Mouse (Mus musculus) brain, embryonic 18.5 days (tissue): ENCODE data around the gene Apobec3.

ENCODE experiments used
- DNase-seq: peaks from one replicate; pipeline ENCODE4 v3.0.0-alpha.2; 2012; ENCODE audit warnings: low read depth, low spot score

Gene Apobec3

DNA sequence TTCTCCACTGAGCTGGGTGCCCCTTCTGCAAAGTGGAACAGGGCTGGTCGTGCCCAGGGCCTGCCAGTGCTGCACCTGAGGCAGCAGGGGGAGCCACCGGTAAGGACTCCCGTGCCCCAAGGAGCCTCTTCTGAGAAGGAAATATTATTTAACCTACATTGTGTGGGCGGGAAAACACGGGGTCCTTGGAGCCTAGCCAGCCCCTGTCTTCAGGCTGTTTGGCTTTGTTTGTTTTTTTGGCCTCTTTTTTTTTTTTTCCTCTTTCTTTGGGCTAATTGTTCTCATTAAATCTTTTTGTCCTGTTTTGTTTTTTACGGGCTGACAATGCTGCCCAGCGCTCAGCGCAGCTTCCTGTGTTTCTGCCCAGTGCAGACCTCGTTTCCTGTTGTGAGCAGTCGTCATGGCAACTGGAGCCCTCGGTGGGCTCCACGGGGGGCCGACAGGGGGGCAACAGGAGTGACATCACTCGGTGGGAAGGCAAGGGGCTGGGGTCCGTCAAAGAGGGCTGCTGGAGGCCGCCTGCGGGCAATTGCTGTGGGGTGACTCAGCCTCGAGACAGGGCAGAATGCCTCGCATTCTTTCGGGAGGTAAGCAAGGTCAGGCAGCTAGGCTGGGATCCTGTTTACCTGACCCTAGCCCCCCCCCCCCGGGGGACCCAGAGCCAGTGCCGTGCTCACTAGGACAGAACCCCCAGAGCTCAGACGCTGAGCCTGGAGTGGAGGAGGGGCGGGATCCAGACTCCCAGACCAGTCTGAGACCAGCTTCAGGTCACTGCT, 59.0 kb downstream of the Apobec3 start:
- no peak for DNase-seq

DNA sequence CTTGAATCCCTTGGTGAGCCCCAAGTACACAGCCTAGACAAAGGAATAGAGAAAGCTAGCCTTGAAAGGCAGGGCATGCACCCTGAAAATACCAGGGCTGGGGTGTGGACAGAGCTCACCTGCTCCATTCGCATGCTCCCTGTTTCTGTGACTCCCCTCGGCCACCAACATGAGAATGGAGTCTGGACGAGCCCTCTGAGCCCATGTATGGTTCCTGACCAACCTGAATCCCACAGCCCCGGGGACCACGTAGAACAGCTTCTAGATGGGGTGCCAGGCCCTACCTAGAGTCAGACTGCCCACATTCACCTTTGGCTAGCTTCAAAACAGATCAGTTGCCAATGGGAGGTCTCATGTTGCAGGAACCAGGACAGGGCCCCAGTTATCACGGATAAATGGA, 59.8 kb downstream of the Apobec3 start:
- DNase-seq = no peak

DNA sequence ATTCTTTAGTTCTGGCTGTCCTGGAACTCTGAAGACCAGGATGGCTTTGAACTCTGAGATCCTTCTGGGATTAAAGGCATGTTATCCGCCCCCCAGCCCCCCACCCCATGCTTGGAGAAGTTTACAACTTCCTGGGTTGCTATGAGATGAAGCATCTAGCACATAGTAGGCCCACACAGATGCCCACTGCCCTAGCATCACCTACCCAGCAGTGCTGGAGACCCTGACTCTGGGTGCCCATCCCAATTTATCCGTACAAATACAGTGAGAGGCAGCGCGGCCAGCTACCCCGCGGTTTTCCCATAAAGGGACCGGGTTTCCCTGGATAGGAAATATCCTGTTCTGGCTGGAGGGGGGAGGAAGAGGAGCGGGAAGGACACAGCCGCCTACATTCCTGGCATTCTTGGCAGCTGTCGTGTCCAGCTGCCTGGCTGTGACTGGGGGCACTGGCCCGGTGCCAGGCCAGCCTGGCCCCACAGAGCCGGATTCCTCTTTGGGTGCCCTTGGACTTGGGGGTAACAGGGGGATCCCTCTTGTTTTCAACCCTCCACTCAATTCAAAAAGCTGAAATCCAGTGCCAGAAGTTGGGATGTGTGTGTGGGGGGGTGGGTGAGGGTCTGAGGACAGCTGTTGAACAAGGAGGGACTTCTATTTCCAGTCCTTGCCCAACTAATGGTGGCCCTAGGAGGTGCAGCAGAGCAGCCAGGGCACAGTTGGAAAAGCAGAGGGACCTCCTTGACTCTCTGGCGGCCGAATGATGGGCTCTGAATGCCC, 60.5 kb downstream of the Apobec3 start:
- no peak for DNase-seq

DNA sequence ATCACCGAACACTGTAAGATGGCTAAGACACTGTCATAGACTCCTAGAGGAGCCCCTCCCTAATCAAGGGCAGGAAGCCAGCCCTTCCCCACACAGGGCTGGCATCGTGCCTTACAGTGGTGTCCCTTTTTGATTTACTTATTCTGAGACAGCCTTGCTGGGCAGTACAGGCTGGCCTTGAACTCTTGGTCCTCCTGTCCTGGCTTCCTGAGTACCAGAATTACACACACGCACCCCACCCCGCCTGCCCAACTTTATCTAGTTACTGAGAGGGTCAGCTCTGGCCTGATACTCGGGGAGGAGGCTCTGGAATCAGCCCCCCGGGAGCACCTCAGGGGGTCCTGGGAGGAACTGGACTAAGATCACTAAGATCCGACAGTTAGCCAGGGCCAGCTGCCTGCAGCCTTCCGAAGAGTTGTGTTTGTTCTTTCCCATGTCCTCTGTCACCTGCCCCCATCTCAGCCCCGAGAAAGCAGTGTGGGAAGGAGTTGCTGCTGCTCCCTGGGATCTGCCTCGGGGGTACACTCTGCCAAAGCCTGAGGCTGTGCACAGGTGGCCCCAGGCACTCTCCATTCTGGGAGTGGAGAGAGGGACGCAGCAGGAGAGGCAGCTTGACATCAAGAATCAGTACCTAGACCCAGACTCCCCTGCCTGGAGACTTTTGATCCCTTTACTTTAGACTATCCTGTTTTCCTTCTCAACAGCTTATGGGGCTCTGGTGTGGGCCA, 61.2 kb downstream of the Apobec3 start:
- no peak for DNase-seq

DNA sequence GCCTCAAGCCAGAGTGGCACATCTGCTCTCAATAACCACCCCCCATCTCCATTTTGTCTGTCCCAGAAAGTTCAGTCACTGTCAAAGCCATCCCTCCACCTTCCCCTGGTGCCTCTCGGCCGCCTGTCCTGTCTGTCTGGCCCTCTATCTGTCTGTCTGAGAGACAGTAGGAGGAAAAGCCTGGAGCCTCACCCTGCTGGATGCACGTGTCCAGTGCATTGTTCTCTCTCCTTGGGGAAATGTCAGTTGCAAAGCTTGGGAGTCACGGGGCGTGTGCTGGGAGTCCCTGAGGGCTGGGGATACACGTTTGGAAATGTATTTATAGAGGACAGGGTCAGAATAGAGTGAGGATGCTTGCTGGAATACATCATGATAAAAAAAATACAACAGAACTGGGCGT, 62.0 kb downstream of the Apobec3 start:
- DNase-seq = no peak

DNA sequence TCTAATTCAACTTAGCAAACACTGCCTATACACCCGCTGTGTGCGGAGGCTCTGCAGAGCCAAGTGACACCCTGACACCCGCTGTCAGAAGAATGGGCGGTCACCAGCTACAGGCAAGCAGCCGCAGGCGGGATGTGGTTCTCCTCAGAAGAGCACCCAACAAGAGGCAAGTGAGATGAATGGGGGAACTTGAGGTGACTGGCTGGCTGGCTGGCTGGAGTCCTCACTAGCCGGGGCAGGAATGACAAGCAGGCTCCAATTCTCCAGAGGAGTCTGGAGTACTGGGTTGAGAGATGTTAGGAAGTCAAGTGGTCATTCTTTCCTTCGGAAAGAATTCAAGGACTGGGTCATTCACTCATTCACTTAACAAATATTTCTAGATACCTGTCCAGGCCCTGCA, 65.1 kb downstream of the Apobec3 start:
- no peak for DNase-seq

DNA sequence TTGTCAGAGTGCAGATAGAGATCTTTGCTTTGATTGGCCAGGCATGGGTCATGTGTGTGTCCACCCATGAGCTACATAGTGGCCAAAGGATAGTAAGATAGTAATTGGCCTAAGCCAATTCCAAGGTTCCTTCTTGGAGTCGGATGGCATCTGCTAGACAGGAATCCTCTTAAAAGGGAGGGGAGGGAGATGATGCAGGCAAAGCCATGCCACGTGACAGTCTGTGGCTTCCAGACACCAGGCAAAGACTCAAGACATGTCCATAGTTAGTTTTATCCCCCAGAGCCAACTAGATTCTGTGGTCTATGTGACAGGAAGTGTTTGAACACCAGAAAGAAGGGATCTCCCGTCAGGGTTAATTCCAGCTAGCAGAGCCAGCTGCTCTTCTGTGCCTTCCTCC, 67.0 kb downstream of the Apobec3 start:
- DNase-seq = no peak

DNA sequence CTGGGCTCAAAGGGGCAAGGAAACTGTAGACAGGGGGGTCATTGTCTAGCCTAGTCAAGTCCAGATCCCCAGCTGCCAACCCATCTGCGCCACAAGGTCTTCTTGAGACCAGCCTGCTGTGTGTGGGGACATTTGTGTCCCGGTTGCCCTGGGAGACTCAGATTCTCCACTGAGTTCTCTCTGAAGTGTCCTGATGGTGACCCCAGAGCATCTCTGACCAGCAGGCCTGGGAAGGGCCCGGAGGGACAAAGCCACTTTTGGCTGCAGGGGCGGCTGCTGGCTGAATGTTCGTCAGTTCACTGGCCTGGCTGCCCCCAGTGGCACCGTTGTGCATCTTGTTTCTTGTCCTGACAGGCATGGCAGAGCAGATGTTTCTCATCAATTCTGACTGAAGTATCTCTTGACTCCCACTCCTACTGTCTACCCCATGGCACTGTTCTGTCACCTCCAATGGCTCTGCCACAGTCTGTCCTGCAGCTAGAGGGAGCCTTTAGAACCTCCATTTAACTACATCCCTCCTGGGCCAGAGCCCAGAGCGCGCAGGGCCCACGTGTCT, 70.0 kb downstream of the Apobec3 start:
- no peak for DNase-seq

DNA sequence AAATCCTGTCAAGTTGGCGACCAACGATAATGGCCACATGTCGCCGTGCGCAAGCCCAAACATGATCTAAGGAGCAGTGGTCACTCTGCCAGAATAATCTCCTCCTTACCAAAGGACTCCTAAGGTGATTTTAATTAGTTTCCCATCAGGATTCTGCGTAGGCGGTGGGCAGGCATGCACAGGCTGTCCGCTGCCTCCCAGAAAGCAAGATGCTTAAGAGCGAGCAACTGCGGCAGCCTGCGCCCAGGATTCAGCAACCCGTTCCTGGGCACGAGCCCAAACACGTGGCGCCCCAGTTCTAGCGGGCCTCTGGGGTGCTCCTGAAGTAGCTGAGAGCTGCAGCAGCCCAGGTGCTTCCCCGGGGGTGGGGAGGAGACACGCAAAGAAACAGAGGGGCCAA, 71.2 kb downstream of the Apobec3 start:
- DNase-seq = no peak

DNA sequence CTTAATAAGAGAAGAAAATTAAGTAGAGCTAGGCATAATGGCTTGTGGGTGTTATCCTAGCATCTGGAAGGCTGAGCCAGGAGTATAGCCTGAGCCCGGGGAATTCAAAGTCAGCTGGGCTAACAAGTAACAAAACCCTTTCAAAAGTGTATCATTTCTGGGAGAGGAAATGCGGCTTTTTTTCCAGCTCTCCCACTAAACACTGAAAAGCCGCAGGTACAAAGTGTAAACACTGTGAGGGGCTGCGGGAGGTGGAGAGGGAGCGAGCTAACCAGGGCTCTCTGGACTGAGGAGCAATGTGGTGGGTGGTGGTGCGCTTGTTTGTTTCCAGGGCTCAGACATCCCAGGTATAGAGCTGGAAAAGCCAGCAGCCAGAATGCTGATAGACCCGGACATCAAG, 72.9 kb downstream of the Apobec3 start:
- DNase-seq = no peak
